Mouse (Mus musculus): ENCODE results near the gene Cacna1e. TPM values are rescaled to one million over a fixed set of nuclear protein-coding genes. Genes with fewer than 3 reads are reported as not detected.

Cacna1e gene
- 0.01 and 0.05 TPM in 2 replicates for polyA plus RNA-seq (2012; rRNA removed)

DNA sequence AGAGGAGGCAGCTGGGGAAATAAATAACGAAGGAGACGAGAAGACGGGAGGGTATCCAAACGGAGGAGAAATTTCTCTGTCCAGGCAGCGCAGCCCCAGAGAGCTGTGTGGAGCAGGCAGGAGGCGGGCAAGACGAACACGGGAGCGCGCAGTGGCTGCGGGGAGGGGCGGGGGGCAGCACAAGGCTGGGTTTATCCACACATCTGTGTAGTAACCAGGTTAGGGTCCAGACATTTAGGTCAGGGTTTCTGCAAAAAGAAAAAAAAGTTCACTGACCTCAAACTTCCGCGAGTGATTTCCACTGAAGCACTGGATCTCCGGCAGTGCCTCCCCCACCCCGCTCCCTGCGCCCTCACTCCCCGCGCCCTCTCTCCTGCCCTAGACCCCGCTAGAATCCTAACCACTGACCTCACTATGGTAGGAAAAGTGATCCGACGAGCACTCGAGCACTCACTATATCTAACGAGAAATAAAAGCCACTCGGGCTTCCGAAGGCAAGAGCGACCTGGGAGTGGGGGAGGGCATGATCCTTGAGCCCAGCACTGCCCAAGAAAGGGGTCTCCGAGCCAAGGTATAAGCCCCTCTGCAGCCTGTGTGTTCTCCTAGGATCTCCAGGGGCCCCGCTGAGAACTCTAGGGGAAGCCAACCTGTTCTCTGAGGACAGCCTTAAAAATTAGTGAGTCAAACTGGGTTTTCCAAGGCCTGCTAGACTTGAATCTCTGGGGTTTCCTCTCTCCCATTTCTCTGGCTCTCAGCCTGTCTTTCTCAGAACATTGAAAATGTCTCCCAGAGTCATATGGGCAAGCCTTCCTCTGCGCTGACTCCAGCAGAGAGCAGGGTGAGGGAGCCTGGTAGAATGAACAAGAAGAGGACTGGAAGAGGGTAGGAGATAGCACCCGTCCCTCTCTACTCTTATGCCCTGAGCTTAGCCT lies at the start of gene Cacna1e:
TSS of gene Cacna1e (minus strand) at position 227 of the 932 bp plus-strand sequence.

Other genes starting within 250 kb of the Cacna1e start
- 5.6 and 6.5 TPM in 2 replicates for gene Ier5, start 215.1 kb upstream of the Cacna1e start, polyA plus RNA-seq (2012; rRNA removed)